Mouse (Mus musculus) hindlimb bud, embryonic 11.5 days (tissue): ENCODE data around the gene Utp6.
A peak's percentile ranks its signal among the peaks of the same experiment; 100 is the strongest.
"Not testable (repeated sequence)": the region's sequence is repeated elsewhere in the genome, so short reads cannot be mapped to it uniquely, and the experiment has no call there.

ENCODE experiments used
- DNase-seq: peaks from one replicate; pipeline ENCODE4 v3.0.0-alpha.2; 2012; ENCODE audit warnings: low read depth, low spot score; ENCODE audit errors: extremely low spot score

Gene Utp6

DNA sequence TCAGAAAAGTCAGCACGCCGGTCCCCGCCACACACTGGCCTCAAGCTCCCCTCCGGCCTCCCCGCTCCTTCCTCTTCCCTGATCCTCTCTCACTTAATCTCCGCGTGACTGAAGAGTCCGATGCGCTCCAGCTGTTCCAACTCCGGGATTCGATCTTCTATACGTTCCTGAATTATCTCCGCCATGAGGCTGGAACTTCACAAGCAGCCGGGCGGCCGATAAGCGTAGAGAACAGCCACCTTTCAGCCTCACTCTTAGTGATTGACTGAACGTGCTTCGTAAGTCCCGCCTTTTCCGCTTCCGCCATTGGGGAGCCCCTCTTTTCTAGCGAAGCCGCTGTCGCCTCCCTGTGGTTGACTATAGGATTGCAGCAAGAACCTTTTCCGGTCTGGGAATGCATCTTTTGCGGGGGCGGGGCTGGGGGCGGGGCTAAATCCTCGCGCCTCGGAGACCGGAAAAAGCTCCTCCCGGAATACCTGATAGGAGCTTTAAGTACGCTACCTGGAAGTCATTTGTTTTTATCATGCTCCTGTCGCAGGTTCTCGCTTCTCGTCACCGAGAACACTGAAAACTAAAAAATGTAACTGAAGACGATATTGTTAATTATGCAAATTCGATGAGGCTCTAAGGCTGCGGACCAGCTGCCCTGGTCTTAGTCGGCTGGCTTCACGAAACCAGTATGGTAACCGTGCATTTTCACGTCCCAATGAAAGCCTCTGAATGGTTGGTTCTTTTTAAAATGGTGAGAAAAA, at the start of gene Utp6:
Utp6 (minus strand) TSS at position 266 of the 752 bp plus-strand sequence.
- peak; percentile 99 for DNase-seq

DNA sequence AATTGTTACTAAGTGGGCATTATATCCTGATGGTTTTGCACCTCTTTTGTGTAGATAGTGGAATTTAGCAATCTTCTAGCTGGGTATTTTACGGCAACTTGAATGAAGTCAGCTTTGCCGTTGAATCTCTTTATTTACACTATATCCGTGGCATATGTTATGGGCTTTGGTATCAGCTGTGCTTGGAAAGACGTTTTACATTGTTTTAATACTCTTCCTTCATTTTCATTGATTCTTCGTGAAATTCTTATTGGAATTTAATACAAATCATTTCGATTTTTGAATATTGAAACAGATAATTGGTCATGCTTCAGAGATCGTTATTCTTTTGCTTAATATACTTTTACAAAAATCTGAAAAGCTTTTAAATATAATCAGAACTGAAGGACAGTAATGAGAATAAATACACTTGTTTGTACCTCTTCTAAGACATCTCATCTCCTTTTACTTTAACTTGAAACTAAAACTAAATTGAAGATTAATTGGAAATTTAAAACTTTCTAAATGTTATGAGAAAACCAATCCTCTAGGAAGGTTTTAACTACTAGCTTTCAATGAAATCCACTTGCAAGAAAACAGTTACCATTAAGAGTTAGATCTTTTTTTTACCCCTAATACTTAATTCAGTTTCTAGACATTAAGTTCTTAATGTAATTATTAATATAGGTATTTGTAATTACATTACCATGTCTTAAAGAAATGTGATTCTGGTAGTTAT, 32.2 kb upstream of the Utp6 start:
- no peak for DNase-seq

DNA sequence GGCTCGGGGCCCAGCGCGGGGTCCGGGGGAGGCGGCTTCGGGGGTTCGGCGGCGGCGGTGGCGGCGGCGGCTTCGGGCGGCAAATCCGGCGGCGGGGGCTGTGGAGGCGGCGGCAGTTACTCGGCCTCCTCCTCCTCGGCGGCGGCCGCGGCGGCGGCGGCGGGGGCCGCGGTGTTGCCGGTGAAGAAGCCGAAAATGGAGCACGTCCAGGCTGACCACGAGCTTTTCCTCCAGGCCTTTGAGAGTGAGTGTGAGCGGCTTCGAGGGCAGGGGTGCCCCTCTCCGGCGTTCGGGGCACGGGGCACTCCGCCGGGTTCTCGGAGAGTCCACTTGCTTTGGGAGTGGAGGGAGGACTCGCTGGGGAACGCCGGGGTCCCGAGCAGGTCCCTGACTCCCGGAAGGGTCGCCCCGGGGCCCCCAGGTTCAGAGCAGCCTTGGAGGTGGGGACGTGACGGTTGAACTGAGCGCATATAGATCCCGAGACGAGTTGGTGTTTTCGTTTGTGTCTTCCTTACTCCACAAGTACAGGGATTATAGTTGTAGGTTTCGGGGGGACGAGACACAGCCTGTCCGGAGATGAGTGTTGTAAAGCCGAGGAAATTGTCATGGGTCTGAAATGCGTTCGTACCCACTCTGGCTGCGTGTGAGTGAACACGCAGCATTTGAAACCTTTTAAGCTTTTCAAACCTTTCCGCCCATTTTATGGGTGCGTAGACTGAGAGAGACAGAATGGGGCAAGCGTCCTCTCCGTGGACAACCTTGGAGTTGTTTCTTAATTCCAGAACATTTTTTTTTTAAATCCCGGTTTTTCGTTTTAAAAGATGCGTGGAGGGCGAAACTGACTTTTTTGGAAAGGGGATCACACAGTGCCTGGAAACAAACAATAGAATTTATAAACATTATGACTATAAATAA, 31.4 kb upstream of the Utp6 start:
- DNase-seq, result no peak

DNA sequence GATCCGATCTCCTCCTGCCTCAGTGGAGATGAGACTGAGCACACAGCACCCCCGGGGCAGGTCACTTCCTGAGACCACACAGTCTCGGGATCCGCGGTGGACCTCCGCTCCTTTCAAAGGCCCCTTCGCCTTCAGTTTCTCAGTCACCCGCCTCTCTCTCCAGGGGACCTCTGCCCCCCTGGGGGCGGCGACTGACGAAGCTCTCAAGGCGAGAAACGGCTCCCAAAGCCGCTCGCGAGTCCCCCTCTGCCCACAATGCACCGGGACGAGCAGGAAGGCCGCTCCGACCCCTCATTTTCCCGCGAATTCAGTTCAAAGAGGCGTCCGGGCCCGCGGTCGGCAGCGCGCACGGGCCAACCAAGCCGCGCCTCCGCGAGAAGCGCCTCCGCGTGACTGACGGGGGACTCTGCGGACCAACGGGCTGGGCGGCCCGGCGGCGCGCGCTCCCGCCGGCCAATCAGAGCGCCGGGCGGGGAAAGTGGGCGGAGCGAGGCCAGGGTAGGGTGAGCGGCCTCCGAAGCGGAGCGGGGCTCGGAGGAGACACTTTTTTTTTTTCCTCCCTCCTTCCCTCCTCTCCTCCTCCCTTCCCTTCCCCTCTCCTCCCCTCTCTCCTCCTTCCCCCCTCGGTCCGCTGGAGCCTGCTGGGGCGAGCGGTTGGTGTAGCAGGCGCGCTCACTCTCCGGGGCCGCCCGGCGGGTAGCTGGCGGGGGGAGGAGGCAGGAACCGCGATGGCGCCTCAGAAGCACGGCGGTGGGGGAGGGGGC, 30.6 kb upstream of the Utp6 start, which contains the start of gene Suz12:
Suz12 (plus strand) TSS at position 515 of the 764 bp plus-strand sequence.
- DNase-seq, result peak; percentile 85

DNA sequence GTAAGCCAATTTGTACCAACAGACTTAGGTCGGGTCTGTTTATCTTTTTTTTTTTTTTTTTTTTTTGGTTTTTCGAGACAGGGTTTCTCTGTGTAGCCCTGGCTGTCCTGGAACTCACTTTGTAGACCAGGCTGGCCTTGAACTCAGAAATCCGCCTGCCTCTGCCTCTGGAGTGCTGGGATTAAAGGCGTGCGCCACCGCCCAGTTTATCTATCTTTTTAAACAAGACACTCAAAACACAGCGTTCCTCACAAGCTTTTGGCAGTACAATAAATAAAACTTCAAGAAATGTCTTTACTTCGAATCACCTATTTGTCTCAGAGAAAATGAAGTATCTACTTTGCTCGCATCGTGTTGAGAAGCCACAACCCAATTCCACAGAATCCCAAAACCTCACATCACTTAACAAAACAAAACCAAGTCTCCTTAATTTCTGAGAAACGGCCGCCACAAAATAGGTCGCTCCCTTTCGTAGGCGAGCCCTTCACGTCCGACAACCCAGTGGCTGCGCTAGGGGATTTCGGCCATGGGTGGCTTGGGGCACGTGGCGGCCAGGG, 29.9 kb upstream of the Utp6 start:
- no peak for DNase-seq

DNA sequence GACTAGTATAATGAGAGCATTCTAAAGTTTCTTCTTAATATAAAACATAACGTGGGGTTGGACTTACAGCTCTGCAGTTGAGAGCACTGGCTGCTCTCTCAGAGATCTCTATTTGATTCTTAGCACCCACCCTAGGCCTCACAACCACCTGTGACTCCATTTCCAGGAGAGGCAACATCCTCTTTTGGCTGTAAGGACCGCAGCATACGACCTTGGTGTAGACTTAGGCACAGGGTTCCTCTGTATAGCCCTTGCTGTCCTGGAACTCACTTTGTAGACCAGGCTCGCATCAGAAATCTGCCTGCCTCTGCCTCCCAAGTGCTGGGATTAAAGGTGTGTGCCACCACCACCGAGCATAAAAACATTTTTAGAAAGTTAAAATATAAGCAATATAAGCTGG, 29.4 kb upstream of the Utp6 start:
- DNase-seq, result no peak

DNA sequence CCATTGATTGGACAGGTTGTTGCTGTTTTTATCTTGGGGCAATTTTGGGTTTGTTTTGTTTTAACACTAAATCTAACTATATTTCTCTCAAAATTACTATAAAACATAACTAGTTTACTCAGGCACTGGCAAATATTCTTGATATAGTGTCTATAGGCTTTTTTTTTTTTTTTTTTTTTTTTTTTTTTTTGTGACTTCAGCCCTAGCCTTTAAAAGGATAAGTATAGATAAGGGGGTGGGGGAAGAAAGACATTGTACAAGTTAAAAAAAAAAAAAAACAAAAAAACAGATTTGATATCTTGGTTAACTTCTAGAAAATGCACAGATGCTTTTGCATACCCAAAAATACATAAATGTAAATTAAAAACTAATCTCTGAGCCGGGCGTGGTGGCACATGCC, 27.9 kb upstream of the Utp6 start:
- no peak for DNase-seq

DNA sequence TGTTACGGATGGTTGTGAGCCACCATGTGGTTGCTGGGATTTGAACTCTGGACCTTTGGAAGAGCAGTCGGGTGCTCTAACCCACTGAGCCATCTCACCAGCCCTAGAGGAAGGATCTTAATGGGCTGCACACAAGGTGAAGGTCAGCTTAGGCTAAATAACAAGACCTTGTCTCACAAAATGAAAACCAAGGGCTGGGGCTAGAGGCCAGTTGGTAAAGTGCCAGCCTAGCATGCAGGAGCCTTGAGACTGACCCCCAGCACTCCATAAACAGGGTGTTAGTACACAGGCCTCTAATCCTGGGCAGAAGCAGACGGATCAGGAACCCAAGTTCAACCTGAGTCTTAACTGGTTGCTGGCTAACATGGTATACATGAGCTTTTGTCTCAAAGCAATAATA, 25.7 kb upstream of the Utp6 start:
- DNase-seq, result no peak

DNA sequence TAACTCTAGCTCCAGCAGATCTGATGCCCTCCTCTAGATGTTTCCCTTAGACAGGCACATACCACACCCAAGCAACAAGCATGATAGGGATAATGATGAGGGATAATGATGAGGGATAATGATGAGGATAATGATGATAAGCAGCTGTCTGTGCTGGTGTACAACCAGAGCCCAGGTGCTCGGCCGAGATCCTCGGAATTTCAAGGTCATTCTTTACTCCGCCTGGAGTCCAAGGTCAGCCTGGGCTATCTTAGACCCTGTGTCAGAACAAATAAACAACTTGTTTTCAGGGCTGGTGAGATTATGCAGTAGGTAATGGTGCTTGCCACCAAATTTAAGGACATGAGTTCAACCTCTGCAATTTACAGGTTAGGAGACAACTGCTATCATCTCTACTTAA, 24.7 kb upstream of the Utp6 start:
- DNase-seq, result no peak

DNA sequence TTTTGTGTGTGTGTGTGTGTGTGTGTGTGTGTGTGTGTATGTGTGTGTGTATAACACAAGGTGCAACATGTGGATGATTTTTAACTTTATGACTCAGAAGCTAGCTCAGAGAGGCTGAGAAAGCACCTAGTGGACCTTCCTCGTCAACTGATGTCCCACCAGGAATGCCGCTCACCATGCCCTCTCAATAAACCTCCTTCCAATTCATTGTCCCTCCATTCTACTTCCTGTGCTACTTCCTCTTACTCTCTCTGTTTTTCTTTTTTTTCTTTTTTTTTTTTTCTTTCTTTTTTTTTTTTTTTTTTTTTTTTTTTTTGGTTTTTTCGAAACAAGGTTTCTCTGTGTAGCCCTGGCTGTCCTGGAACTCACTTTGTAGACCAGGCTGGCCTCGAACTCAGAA, 15.6 kb upstream of the Utp6 start:
- DNase-seq, result not testable (repeated sequence)

DNA sequence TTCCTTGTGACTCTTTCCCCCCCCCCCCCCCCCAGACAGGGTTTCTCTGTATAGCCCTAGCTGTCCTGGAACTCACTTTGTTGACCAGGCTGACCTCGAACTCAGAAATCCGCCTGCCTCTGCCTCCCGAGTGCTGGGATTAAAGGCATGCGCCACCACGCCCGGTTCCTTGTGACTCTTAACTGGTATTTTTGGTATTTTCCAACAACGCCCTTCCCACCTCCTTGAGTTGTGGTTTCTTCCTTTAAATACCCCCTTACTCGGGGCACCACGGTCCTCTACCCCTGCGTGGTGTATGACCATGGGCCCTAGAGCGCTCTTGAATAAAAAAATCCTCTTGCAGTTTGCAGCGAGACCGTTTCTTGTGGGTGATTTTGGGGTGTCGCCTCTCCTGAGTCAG, 14.9 kb upstream of the Utp6 start:
- not testable (repeated sequence) for DNase-seq

DNA sequence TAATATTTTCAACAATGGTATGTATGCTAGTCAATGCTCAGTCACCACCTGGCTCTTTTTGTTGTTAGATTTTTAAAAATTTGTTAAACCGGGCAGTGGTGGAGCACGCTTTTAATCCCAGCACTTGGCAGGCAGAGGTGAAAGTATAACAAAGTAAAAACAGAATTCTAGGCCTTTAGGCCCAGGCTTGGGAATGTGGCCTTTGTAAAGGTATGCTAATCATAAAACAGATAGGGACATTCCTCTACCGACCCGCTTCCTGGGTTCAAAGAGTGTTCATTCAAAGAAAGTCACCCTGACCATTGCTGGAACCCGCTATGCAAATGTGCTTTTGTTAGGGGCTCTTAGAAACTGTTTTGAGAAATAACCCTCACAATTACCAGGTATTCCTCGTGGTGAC, 14.5 kb upstream of the Utp6 start:
- DNase-seq, result not testable (repeated sequence)

DNA sequence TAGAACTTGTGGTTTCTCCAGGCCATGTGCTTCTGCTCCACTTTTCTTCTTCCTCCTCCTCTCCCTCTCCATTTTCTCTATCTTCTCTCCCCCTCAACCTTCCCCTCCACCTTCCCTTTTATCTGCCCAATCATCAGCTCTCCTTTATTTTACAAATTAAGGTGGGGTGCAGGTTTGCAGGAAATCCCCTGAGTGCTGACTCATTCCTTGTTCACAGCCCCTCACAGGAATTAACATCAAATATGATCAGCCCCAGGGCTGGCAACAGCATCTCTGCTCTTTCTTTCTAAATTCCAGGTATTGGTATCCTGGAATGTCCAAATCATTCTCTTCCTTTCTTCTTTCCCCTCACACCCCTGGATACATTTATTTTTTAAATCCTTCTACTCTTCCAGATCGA, 14.0 kb upstream of the Utp6 start:
- DNase-seq, result no peak

DNA sequence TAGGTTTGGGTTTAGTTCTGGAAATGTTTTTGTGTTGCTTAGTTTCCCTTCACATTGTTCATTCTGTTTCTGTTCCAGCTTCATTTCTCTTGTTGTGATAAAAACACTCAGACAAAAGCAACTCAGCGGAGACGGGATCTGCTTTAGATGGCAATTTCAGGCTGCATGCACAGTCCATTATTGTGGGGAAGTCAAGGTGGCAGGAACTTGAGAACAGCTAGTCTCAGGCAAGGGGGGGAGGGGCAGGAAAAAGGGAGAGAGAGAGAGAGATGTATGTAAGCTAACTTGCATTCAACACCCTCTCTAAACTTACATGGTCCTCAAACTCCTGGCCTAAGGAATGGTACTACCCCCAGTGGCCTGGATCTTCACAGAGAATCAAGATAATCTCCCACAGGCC, 13.2 kb upstream of the Utp6 start:
- DNase-seq, result no peak

DNA sequence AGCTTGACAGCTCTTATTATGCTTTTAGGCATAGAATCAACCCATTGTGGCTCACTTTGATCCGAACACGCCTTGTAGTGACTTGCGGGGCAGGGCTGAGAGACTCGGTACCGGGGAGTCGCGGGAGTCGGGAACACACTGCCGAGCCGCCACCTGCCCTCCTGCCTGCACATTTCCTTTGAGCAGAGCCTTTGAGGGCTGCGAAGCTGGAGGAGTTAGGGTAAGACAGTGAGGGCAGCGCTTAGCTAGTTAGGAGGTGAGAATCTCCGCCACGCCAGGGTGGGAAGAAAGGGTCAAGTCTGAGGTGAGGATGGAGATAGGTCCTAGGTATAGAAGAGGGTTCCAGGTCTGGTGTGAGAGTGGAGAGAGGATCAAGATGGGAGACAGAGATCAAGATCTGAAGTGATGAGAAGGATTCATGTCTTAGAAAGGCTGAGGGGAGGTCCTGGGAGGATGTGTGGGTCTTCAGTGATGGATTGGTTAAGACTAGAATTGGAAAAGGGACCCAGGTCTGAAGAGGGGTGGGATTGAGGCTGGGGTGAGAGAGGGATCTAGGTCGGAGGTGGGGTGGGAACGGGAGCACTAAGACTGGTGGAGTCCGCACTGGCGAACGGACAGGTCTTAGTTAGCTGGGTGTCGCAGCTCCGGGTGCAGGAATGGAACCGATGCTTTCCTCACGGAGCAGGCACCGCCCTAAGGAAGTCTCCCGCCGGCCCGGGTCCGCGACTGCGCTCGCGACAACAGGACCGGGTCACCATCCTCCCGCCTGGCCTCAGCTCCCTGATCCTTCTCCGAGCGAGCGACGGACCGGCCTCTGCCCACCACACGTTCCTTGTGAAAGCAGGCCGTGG, 11.7 kb upstream of the Utp6 start:
- no peak for DNase-seq

DNA sequence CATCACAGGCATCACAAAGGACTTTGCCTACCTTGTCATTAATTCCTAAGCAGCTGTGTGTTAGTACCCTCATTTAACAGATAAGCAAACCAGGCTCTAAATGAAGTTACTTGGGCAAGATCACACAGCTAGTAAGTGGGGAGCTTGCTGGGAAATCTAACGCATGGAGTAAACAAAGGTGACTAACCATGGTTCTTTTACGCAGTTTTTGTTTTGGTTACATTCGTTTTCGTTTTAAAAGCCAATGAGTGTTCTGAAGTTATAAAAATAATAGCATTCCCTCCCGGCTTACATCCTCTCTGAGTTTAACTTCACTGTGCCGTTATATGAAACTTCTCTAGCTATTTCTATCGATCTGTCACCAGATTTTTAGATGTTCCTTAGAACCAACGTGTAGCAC, 10.9 kb upstream of the Utp6 start:
- DNase-seq, result no peak

DNA sequence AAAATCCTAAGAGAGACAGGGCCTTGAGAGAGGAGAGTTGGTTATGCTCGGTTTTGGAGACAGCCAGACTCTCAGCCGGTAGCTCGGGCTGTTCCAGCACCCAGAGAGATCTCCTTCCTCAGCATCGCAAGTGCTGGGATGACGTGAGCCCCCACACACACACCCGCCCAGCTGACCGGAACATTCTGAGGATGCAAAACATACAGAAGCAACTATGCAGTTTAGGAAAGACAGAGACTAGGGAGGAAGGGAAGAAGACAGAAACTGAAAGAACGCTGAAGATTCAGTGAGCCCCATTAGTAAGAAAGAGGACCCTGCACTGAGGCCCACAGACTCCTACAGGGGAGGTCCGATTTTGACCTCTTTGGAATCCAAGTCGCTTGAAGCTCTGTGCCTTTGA, 5.6 kb upstream of the Utp6 start:
- no peak for DNase-seq

DNA sequence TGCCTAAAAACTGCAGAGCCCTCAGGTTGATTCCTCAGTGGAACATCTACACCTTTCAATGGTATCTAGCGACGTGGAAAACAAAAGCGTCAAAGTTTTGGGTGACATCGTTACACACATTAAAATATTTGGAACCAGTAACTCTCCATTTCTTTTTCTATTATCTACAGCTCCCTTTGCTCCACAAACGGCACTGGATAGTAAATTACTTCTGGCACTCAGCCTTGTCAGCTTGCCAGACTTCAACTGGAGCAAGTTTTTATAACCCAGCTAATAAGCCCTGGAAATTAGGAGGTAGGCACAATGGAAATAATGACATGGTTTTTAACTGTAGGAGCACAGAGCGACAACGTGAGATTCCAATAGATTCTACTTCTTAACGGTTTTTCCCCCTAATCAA, 3.7 kb upstream of the Utp6 start:
- no peak for DNase-seq

DNA sequence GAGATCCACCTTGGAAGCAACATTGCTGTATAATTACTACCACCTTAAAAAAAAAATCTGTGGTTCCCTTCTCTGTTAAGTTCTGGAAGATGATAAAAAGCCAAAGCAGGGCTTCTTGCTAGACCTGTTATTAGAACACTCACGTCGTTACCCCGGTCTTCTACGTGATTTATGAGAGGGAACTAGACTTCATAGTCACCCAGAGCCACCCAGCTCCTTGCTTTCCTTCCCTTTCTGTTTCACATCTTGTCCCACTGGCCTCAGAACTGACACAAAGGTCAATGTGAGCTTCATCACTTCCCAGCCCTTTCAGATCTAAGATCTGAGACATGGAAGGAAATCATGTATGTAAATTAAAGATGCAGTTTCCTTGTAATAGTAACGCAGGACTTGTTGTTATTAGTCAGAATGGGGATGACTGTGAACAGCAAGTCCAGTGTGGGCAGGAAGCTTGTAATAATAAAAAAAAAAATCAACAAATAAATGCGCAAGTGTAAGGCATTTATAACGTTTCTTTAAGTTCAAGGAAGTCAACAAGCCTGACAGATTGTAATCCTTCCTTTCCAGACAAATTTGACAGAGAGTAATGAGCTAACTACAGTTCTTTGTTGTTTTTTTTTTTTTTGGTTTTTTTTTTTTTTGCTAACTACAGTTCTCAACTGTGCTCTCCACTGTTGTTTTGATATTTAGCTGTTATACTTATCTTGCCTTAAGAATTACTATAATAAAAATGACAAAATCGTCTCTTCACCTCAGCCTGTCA, 1.2 kb upstream of the Utp6 start:
- DNase-seq, result no peak
